Mouse (Mus musculus) adrenal gland, postnatal 0 days (tissue): ENCODE measurements around the gene Jakmip3. TPM values are rescaled to one million over a fixed set of nuclear protein-coding genes. Genes with fewer than 3 reads are reported as not detected.

Experiments used
- polyA plus RNA-seq: library from polyadenylated mRNA; unstranded; fragments of >200 nt; fragmentation: Nextera tagmentation; extraction: Ambion mirVana; gene quantifications from 2 replicates; pipeline ENCODE4 v1.2.1, GENCODE M21; 2015

Gene Jakmip3
- 0.55 and 1.3 TPM in 2 replicates for polyA plus RNA-seq

GRCm38 (mm10) chr7:138940612-138941461, at the start of gene Jakmip3:
TSS of gene Jakmip3 (plus strand) at chr7:138940730.

GRCm38 (mm10) chr7:138909277-138910192, 31.0 kb upstream of the Jakmip3 start, which contains the start of gene Bnip3:
TSS of gene Bnip3 (minus strand) at chr7:138909519.

GRCm38 (mm10) chr7:139085629-139086194, 145.2 kb downstream of the Jakmip3 start, which contains the start of gene Dpysl4:
TSS of gene Dpysl4 (plus strand) at chr7:139086001.

Other genes with a start within 250 kb of the Jakmip3 start
- 38.1 and 41.8 TPM in 2 replicates for gene Ppp2r2d, start 94.7 kb upstream of the Jakmip3 start, polyA plus RNA-seq
- gene Mapk1ip1, start 94.5 kb upstream of the Jakmip3 start, polyA plus RNA-seq, result 17.3 and 19.4 TPM in 2 replicates
- 227 and 423 TPM in 2 replicates for gene Bnip3, start 31.2 kb upstream of the Jakmip3 start, polyA plus RNA-seq
- gene Dpysl4, start 145.3 kb downstream of the Jakmip3 start, polyA plus RNA-seq, result 5.2 and 16.0 TPM in 2 replicates